ENCODE assay signal across 30 mouse cellular contexts in the genomic region with DNA sequence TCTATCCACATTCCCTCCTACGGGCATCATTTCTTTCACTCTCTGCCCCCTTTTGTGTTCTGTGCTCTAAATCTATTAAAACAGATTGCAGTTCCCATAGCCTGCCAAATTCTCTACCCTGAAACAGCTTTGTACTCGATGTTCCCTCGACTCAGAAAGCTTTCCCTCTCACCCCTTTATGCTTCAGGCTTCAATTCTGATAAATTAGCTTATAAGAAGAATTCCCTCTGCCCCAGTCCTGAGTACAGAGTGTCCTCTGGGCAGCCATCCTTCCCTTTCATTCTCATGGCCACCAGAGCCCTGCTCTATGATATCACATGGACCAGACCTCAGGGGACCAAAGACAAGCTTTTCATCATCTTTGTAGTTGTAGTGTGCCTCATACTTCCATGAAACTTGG.
DNase-seq lines count a peak whose midpoint lies in the region; ATAC-seq and TF ChIP-seq lines count a peak whose summit lies in the region.
"Had no signal": no experiment of that assay in that cellular context is flagged by ENCODE, and none has a peak within 500 bp of the region (broad histone marks: within the 10 kb centered on the region; RNA-seq: fewer than 3 reads in every experiment).

No protein-coding gene starts in this region.

- peak; percentile 95 for DNase-seq in heart, adult 11 months
- DNase-seq in layer of hippocampus, adult 2 months (ENCODE audit: low spot score in 2 of 2) = peak; percentile 46 to 72
- no peak for DNase-seq in layer of hippocampus, postnatal 10 days (ENCODE audit: low spot score in 2 of 2)
- peak; percentile 37 for DNase-seq in adipocyte (ENCODE audit: low spot score)
- DNase-seq in skeletal muscle tissue, adult 2 months (ENCODE audit: low read depth, low spot score) = peak; percentile 66
- DNase-seq: adrenal gland, postnatal 14 days; cerebellum, adult 18-20 months; cerebellum, postnatal 10 days; gastrocnemius, adult 2 months; gastrocnemius, postnatal 36 days; heart, postnatal 36 days; kidney, adult 11 months; kidney, postnatal 25 days; lung, embryonic 14.5 days; lung, postnatal 14 days; thymus, postnatal 4 days had no signal

- no peak overlapping the region for H3K4me2 ChIP-seq in heart, embryonic 11.5 days
- no peak overlapping the region for H3K4me2 ChIP-seq in liver, embryonic 12.5 days
- H3K4me2 ChIP-seq: embryonic facial prominence, embryonic 13.5 days; forebrain, embryonic 15.5 days; hindbrain, embryonic 13.5 days; kidney, embryonic 15.5 days; limb, embryonic 15.5 days; liver, embryonic 15.5 days; lung, embryonic 14.5 days; neural tube, embryonic 13.5 days; stomach, embryonic 15.5 days had no signal

- H3K27me3 ChIP-seq in heart, embryonic 11.5 days (ENCODE audit: control insufficient read depth, insufficient read depth, low read length) = no peaks in the 10 kb centered on the region
- H3K27me3 ChIP-seq in liver, embryonic 12.5 days (replicated peaks) = 0 out of 2 replicates have a peak, but pooled peaks cover 10% of the 10 kb centered on the region
- H3K27me3 ChIP-seq: embryonic facial prominence, embryonic 13.5 days; forebrain, embryonic 15.5 days; hindbrain, embryonic 13.5 days; kidney, embryonic 15.5 days; limb, embryonic 15.5 days; neural tube, embryonic 13.5 days; Patski; stomach, embryonic 15.5 days had no signal

- no peak overlapping the region for H3K4me3 ChIP-seq in heart, embryonic 11.5 days (ENCODE audit: low read depth, low read length)
- no peak overlapping the region for H3K4me3 ChIP-seq in layer of hippocampus, adult 2 months
- H3K4me3 ChIP-seq in liver, embryonic 12.5 days = no peak overlapping the region
- H3K4me3 ChIP-seq: embryonic facial prominence, embryonic 13.5 days; forebrain, embryonic 10.5 days; forebrain, embryonic 15.5 days; gastrocnemius, adult 2 months; hindbrain, embryonic 13.5 days; kidney, embryonic 15.5 days; limb, embryonic 10.5 days; limb, embryonic 15.5 days; liver, embryonic 15.5 days; neural tube, embryonic 13.5 days; stomach, embryonic 15.5 days had no signal

- H3K9ac ChIP-seq in heart, embryonic 11.5 days (ENCODE audit: low read depth, low read length) = no peak overlapping the region
- H3K9ac ChIP-seq in liver, embryonic 12.5 days = no peak overlapping the region
- H3K9ac ChIP-seq: embryonic facial prominence, embryonic 13.5 days; forebrain, embryonic 15.5 days; hindbrain, embryonic 13.5 days; kidney, embryonic 15.5 days; limb, embryonic 15.5 days; liver, embryonic 15.5 days; lung, embryonic 14.5 days; neural tube, embryonic 13.5 days; stomach, embryonic 15.5 days had no signal

- no peak for TF ChIP-seq CTCF in layer of hippocampus, adult 2 months (conservative IDR thresholded peaks at IDR 0.05)

- no peaks in the 10 kb centered on the region for H3K4me1 ChIP-seq in heart, embryonic 11.5 days (ENCODE audit: control insufficient read depth, insufficient read depth, low read length)
- H3K4me1 ChIP-seq in liver, embryonic 12.5 days = no peaks in the 10 kb centered on the region
- H3K4me1 ChIP-seq: limb, embryonic 15.5 days; liver, embryonic 15.5 days; stomach, embryonic 15.5 days had no signal

- no peak overlapping the region for H3K27ac ChIP-seq in heart, embryonic 11.5 days (ENCODE audit: low read depth, low read length)
- H3K27ac ChIP-seq in layer of hippocampus, adult 2 months = peak overlapping the region; percentile 92
- H3K27ac ChIP-seq in liver, embryonic 12.5 days = no peak overlapping the region
- H3K27ac ChIP-seq: embryonic facial prominence, embryonic 13.5 days; forebrain, embryonic 10.5 days; forebrain, embryonic 15.5 days; gastrocnemius, adult 2 months; hindbrain, embryonic 13.5 days; kidney, embryonic 15.5 days; limb, embryonic 10.5 days; limb, embryonic 15.5 days; liver, embryonic 15.5 days; neural tube, embryonic 13.5 days; stomach, embryonic 15.5 days had no signal

- 0 out of 2 replicates have a peak, but pooled peaks cover 3% of the 10 kb centered on the region for H3K9me3 ChIP-seq in heart, embryonic 11.5 days (replicated peaks; ENCODE audit: control insufficient read depth, low read length)
- no peaks in the 10 kb centered on the region for H3K9me3 ChIP-seq in liver, embryonic 12.5 days (replicated peaks)
- H3K9me3 ChIP-seq: embryonic facial prominence, embryonic 13.5 days; forebrain, embryonic 15.5 days; G1E; hindbrain, embryonic 13.5 days; kidney, embryonic 15.5 days; limb, embryonic 10.5 days; limb, embryonic 15.5 days; liver, embryonic 15.5 days; neural tube, embryonic 13.5 days; stomach, embryonic 15.5 days had no signal

- ATAC-seq in heart, embryonic 11.5 days (replicated peaks; ENCODE audit: insufficient number of reproducible peaks, low FRiP score, low TSS enrichment) = no peak
- ATAC-seq in liver, embryonic 12.5 days = no peak
- ATAC-seq: forebrain, embryonic 15.5 days; Patski had no signal

- WGBS in heart, embryonic 11.5 days (ENCODE audit: insufficient replicate concordance) = 70% methylated on average over 3 of the region's 3 CpGs
- 53% methylated on average over 3 of the region's 3 CpGs for WGBS in liver, embryonic 12.5 days (ENCODE audit: insufficient replicate concordance)

- no peaks in the 10 kb centered on the region for H3K36me3 ChIP-seq in heart, embryonic 11.5 days (ENCODE audit: control insufficient read depth, insufficient read depth, low read length)
- H3K36me3 ChIP-seq in liver, embryonic 12.5 days = no peaks in the 10 kb centered on the region
- H3K36me3 ChIP-seq: embryonic facial prominence, embryonic 13.5 days; forebrain, embryonic 10.5 days; forebrain, embryonic 15.5 days; G1E; hindbrain, embryonic 13.5 days; kidney, embryonic 15.5 days; limb, embryonic 10.5 days; limb, embryonic 15.5 days; liver, embryonic 15.5 days; neural tube, embryonic 13.5 days; stomach, embryonic 15.5 days had no signal

Comparison
In these comparisons a context has a peak if more than half of its experiments do, and no peak if none do; other contexts are left out.
1. DNase-seq: peak in heart, adult 11 months (single experiment), layer of hippocampus, adult 2 months (2 of 2), adipocyte (single experiment) and skeletal muscle tissue, adult 2 months (single experiment); none in layer of hippocampus, postnatal 10 days (0 of 2).